Mouse (Mus musculus) ES-E14 (cell line): ENCODE data around the gene Fras1.

Experiments
- CHD2 ChIP-seq: IDR thresholded peaks from 2 replicates; pipeline ENCODE4 v1.6.1; 2014; ENCODE audit warnings: mild to moderate bottlenecking, low read depth, low read length, inconsistent platforms
- ZC3H11A ChIP-seq: IDR thresholded peaks from 2 replicates; pipeline ENCODE4 v1.6.1; 2012; ENCODE audit warnings: low read depth, mild to moderate bottlenecking, inconsistent platforms, low read length, borderline replicate concordance

GRCm38 (mm10) chr5:96717690-96718089 lies 343.9 kb downstream of the Fras1 start:
- TF ChIP-seq ZC3H11A (no peak), CHD2 (no peak)
